Mouse (Mus musculus) kidney, postnatal 4 days (tissue): ENCODE measurements around the gene Slc25a33.

Experiments
- DNase-seq, 2 experiments: peaks; one replicate each; pipeline ENCODE4 v3.0.0; 2021; ENCODE audit warnings: mixed read lengths in 2 of 2

The Slc25a33 gene

GRCm38 (mm10) chr4:149794010-149794338 is 19.9 kb upstream of the Slc25a33 start:
- DNase-seq: no peak

- DNase-seq: peak; percentile 53 to 63
These were observed 19.3 kb upstream of the Slc25a33 start for GRCm38 (mm10) chr4:149793156-149794009.

- DNase-seq: peak in 1 of 2 experiments; percentile 52
These were observed 18.2 kb upstream of the Slc25a33 start for GRCm38 (mm10) chr4:149792159-149792800.

- no peak for DNase-seq
These were observed 17.4 kb upstream of the Slc25a33 start for GRCm38 (mm10) chr4:149791470-149791869.

GRCm38 (mm10) chr4:149790969-149791368 is 16.9 kb upstream of the Slc25a33 start:
- DNase-seq: no peak

- DNase-seq: no peak
These were observed 16.5 kb upstream of the Slc25a33 start for GRCm38 (mm10) chr4:149790546-149790945.

- DNase-seq: no peak
These were observed 15.5 kb upstream of the Slc25a33 start for GRCm38 (mm10) chr4:149789421-149790194.

- no peak for DNase-seq
These were observed 10.8 kb upstream of the Slc25a33 start for GRCm38 (mm10) chr4:149784901-149785300.

GRCm38 (mm10) chr4:149784371-149784770 is 10.3 kb upstream of the Slc25a33 start:
- DNase-seq: no peak

GRCm38 (mm10) chr4:149782975-149783374 is 8.9 kb upstream of the Slc25a33 start:
- peak in 1 of 2 experiments; percentile 53 for DNase-seq

GRCm38 (mm10) chr4:149780565-149781356 is 6.7 kb upstream of the Slc25a33 start:
- peak in 1 of 2 experiments; percentile 50 for DNase-seq

GRCm38 (mm10) chr4:149779966-149780365 is 5.9 kb upstream of the Slc25a33 start:
- no peak for DNase-seq

- peak in 1 of 2 experiments; percentile 32 for DNase-seq
These were observed 3.0 kb upstream of the Slc25a33 start for GRCm38 (mm10) chr4:149777126-149777525.

- no peak for DNase-seq
These were observed 1.8 kb upstream of the Slc25a33 start for GRCm38 (mm10) chr4:149775760-149776362.

- peak in 1 of 2 experiments; percentile 48 for DNase-seq
These were observed 1.3 kb upstream of the Slc25a33 start for GRCm38 (mm10) chr4:149775330-149775729.

- no peak for DNase-seq
These were observed 526 bp downstream of the Slc25a33 start for GRCm38 (mm10) chr4:149773408-149774093.

GRCm38 (mm10) chr4:149772394-149772793 is 1.7 kb downstream of the Slc25a33 start:
- DNase-seq: peak; percentile 45 to 57

- no peak for DNase-seq
These were observed 8.9 kb downstream of the Slc25a33 start for GRCm38 (mm10) chr4:149765201-149765600.

GRCm38 (mm10) chr4:149763335-149763734 is 10.7 kb downstream of the Slc25a33 start:
- DNase-seq: no peak

- no peak for DNase-seq
These were observed 14.6 kb downstream of the Slc25a33 start for GRCm38 (mm10) chr4:149759517-149759916.

- DNase-seq: no peak
These were observed 15.7 kb downstream of the Slc25a33 start for GRCm38 (mm10) chr4:149758423-149758822.
